Mouse (Mus musculus) bone marrow, adult 2 months (tissue): ENCODE results near the gene Slc35g1.

Source experiments
- CTCF ChIP-seq: fragments of 200-500 bp; IDR thresholded peaks from 2 replicates; pipeline ENCODE4 v1.5.1; 2011; ENCODE audit warnings: low read length, control low read depth; ENCODE audit not compliant: control insufficient read depth, insufficient read depth
- POLR2A ChIP-seq: fragments of 200-500 bp; IDR thresholded peaks from 2 replicates; pipeline ENCODE4 v1.6.1; 2011; ENCODE audit warnings: low read depth, mild to moderate bottlenecking, control low read depth, low read length, borderline replicate concordance; ENCODE audit not compliant: control insufficient read depth

DNA sequence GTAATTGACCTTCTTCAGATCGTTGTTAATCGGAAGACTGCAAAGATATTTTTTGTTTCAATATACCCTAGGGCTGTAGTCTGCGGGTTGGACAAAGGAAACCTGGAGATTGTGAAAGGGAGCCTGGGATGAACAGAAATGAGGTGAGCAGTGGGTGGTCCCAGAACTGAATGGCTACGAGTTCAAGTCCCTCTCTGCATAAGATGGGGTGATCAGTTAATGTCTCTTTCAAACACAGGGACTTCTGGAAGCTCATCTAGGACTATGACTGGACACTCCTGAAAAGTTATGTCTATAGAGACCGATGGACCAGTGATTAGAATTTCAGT lies 46.8 kb upstream of the Slc35g1 start:
- TF ChIP-seq CTCF (no peak), POLR2A (no peak)
